ENCODE assay signal across 31 mouse cellular contexts in genomic region chr2:3444206-3444605, GRCm38 (mm10). TPM values are rescaled to one million over a fixed set of nuclear protein-coding genes. Genes with fewer than 3 reads are reported as not detected.
DNase-seq lines count a peak whose midpoint lies in the region; ATAC-seq and TF ChIP-seq lines count a peak whose summit lies in the region.
"Had no signal": no experiment of that assay in that cellular context is flagged by ENCODE, and none has a peak within 500 bp of the region (broad histone marks: within the 10 kb centered on the region; RNA-seq: fewer than 3 reads in every experiment).

No protein-coding gene starts in this region.

- no peak overlapping the region for H3K27ac ChIP-seq in cerebellum, adult 2 months (ENCODE audit: insufficient read depth, low read length)
- H3K27ac ChIP-seq: embryonic facial prominence, embryonic 12.5 days; forebrain, embryonic 15.5 days; hindbrain, embryonic 10.5 days; macrophage; midbrain, embryonic 10.5 days; stomach, postnatal 0 days had no signal

- H3K4me1 ChIP-seq in cerebellum, adult 2 months (ENCODE audit: control insufficient read depth, insufficient read depth, low read length): no peaks in the 10 kb centered on the region
- H3K4me1 ChIP-seq: embryonic facial prominence, embryonic 12.5 days; forebrain, embryonic 15.5 days; hindbrain, embryonic 10.5 days; midbrain, embryonic 10.5 days had no signal

- no peak for TF ChIP-seq POLR2A in cerebellum, adult 2 months (IDR thresholded peaks at IDR 0.05; ENCODE audit: borderline replicate concordance, insufficient read depth, low read length)

- no peak overlapping the region for H3K4me3 ChIP-seq in cerebellum, adult 2 months (replicated peaks; ENCODE audit: insufficient read depth, low read depth, low read length)
- H3K4me3 ChIP-seq: embryonic facial prominence, embryonic 12.5 days; erythroblast, embryonic 14.5 days; forebrain, embryonic 15.5 days; hindbrain, embryonic 10.5 days; midbrain, embryonic 10.5 days had no signal

- TF ChIP-seq CTCF in cerebellum, adult 2 months (IDR thresholded peaks at IDR 0.05; ENCODE audit: borderline replicate concordance, insufficient read depth, low read depth, low read length): no peak

- H3K27me3 ChIP-seq in cerebellum, adult 2 months (ENCODE audit: control insufficient read depth, insufficient read depth, low read length): no peaks in the 10 kb centered on the region
- H3K27me3 ChIP-seq: embryonic facial prominence, embryonic 12.5 days; forebrain, embryonic 15.5 days; Patski had no signal

- 31% methylated on average over 7 of the region's 7 CpGs for WGBS in cerebellum, adult 2 months

- no peak; the same call in 1 of the 2 replicates for ATAC-seq in cerebellum, adult (ENCODE audit: insufficient number of reproducible peaks, low FRiP score, low TSS enrichment)
- ATAC-seq: CD4-positive, CD25-positive, alpha-beta regulatory T cell, adult 4 months; forebrain, embryonic 15.5 days; Patski had no signal

- DNase-seq in cerebellum, adult 2 months: peak; percentile 19 to 21
- peak; percentile 30 to 71 for DNase-seq in layer of hippocampus, adult 18-20 months (ENCODE audit: low spot score in 2 of 2)
- DNase-seq in layer of hippocampus, adult 9-10 months (ENCODE audit: low spot score): no peak
- peak; percentile 15 for DNase-seq in right cerebral cortex, adult 18-20 months
- DNase-seq in right cerebral cortex, postnatal 25 days: no peak
- DNase-seq in layer of hippocampus, adult 8-10 months (ENCODE audit: low spot score in 2 of 2): peak; percentile 32 to 44
- no peak for DNase-seq in spleen, postnatal 10 days (ENCODE audit: low spot score in 2 of 2)
- DNase-seq: adrenal gland, postnatal 10 days; gastrocnemius, postnatal 36 days; kidney, adult 2 months; kidney, postnatal 10 days; liver had no signal

RNA-seq across cellular contexts. Expression of gene Dclre1c, which starts 20.3 kb away (rescaled TPM):
- 9.2 and 9.5 TPM in 2 replicates for polyA plus RNA-seq in cerebellum, adult 2 months (2012; rRNA removed)
- total RNA-seq in layer of hippocampus, adult 18-20 months (2021): 10 to 100 TPM in 1 of 2 experiments, 1 to 10 TPM in 1; 9.9 to 12.5 TPM
- 10 to 100 TPM; 10.6 to 18.3 (median 15.4) TPM for total RNA-seq in layer of hippocampus, adult 8-10 months (2022)

RNA-seq across cellular contexts. Expression of gene Meig1, which starts 21.8 kb away (rescaled TPM):
- polyA plus RNA-seq in cerebellum, adult 2 months (2012; rRNA removed): 1.4 and 2.1 TPM in 2 replicates
- 1 to 10 TPM; 3.7 to 5.5 TPM for total RNA-seq in layer of hippocampus, adult 18-20 months (2021)
- 1 to 10 TPM; 3.3 to 6.4 (median 4.4) TPM for total RNA-seq in layer of hippocampus, adult 8-10 months (2022)
- total RNA-seq: ES-E14; gastrocnemius, postnatal 36 days had no signal
- polyA plus RNA-seq: CD4-positive, CD25-positive, alpha-beta regulatory T cell, adult 4 months; embryonic facial prominence, embryonic 12.5 days; erythroblast, embryonic 14.5 days; liver, embryonic 16.5 days; midbrain, embryonic 10.5 days had no signal

RNA-seq across cellular contexts. Expression of gene Suv39h2, which starts 30.6 kb away (rescaled TPM):
- polyA plus RNA-seq in cerebellum, adult 2 months (2012; rRNA removed): 2.5 and 2.6 TPM in 2 replicates
- 1 to 10 TPM; 3.6 to 4.3 TPM for total RNA-seq in layer of hippocampus, adult 18-20 months (2021)
- 1 to 10 TPM; 3.1 to 3.8 (median 3.6) TPM for total RNA-seq in layer of hippocampus, adult 8-10 months (2022)

RNA-seq across cellular contexts. Expression of gene Olah, which starts 47.2 kb away (rescaled TPM):
- 0.06 TPM in 1 of 2 replicates, not detected in the other for polyA plus RNA-seq in cerebellum, adult 2 months (2012; rRNA removed)
- total RNA-seq in layer of hippocampus, adult 18-20 months (2021): not detected
- total RNA-seq in layer of hippocampus, adult 8-10 months (2022): not detected
- total RNA-seq: ES-E14; gastrocnemius, postnatal 36 days; layer of hippocampus, postnatal 25 days; left cerebral cortex, postnatal 36 days; midbrain, postnatal 0 days; neutrophil, adult 5-6 weeks had no signal
- polyA plus RNA-seq: CD4-positive, CD25-positive, alpha-beta regulatory T cell, adult 4 months; cortical plate, adult 2 months; embryonic facial prominence, embryonic 12.5 days; erythroblast, embryonic 14.5 days; forebrain, embryonic 15.5 days; heart, postnatal 0 days; hindbrain, embryonic 10.5 days; kidney, adult 2 months; liver, embryonic 16.5 days; macrophage; midbrain, embryonic 10.5 days; urinary bladder, adult 2 months had no signal

Comparison
In these comparisons a context has a peak if more than half of its experiments do, and no peak if none do; other contexts are left out.
1. DNase-seq: peak in cerebellum, adult 2 months (2 of 2), layer of hippocampus, adult 18-20 months (2 of 2), right cerebral cortex, adult 18-20 months (single experiment) and layer of hippocampus, adult 8-10 months (2 of 2); none in layer of hippocampus, adult 9-10 months (single experiment), right cerebral cortex, postnatal 25 days (single experiment) and spleen, postnatal 10 days (0 of 2).